Mouse (Mus musculus) stomach, embryonic 14.5 days (tissue): Measurements from ENCODE around the gene Eprs. TPM values are rescaled to one million over a fixed set of nuclear protein-coding genes. Genes with fewer than 3 reads are reported as not detected.

Source experiments
- ATAC-seq: fragments of 200-750 bp; cut with Nextera tagmentation; 2 replicates; pipeline ENCODE4 v1.8.0; 2017; ENCODE audit warnings: low read depth, moderate TSS enrichment; ENCODE audit not compliant: insufficient number of reproducible peaks, insufficient read depth, low FRiP score
- H3K27ac ChIP-seq: fragments of 300-500 bp; sonication (generic); 2 replicates; pipeline ENCODE4 v1.5.1; 2014; ENCODE audit warnings: mild to moderate bottlenecking, low read length, moderate library complexity, mixed read lengths
- H3K27me3 ChIP-seq: fragments of 300-500 bp; sonication (generic); 2 replicates; pipeline ENCODE4 v1.6.1; 2014; ENCODE audit warnings: low read length, control low read depth, mixed read lengths; ENCODE audit not compliant: control insufficient read depth, insufficient read depth
- H3K36me3 ChIP-seq: fragments of 300-500 bp; sonication (generic); 2 replicates; pipeline ENCODE4 v1.6.1; 2014; ENCODE audit warnings: mild to moderate bottlenecking, control low read depth, low read length, moderate library complexity, mixed read lengths; ENCODE audit not compliant: control insufficient read depth, insufficient read depth
- H3K4me1 ChIP-seq: fragments of 300-500 bp; sonication (generic); 2 replicates; pipeline ENCODE4 v1.6.1; 2014; ENCODE audit warnings: low read length, control low read depth, mixed read lengths; ENCODE audit not compliant: control insufficient read depth, insufficient read depth
- H3K4me2 ChIP-seq: fragments of 300-500 bp; sonication (generic); replicated peaks from 2 replicates; pipeline ENCODE4 v1.6.1; 2014; ENCODE audit warnings: low read depth, low read length, control low read depth
- H3K4me3 ChIP-seq: fragments of 300-500 bp; sonication (generic); 2 replicates; pipeline ENCODE4 v1.5.1; 2014; ENCODE audit warnings: low read depth, low read length, control low read depth
- H3K9ac ChIP-seq: fragments of 300-500 bp; sonication (generic); replicated peaks from 2 replicates; pipeline ENCODE4 v1.6.1; 2014; ENCODE audit warnings: low read depth, mild to moderate bottlenecking, control low read depth, low read length, moderate library complexity, mixed read lengths
- H3K9me3 ChIP-seq: fragments of 300-500 bp; sonication (generic); 2 replicates; pipeline ENCODE4 v1.6.1; 2016; ENCODE audit warnings: low read depth, low read length, control low read depth; ENCODE audit not compliant: control insufficient read depth
- WGBS: fragments of 180-500 bp; shearing (Covaris S2); extraction: QIAGEN DNeasy Blood & Tissue Kit; methylation state at CpG from one replicate; pipeline ENCODE4 v1.1.7; 2014; 5-methylcytosine and 5-hydroxymethylcytosine counted together
- polyA plus RNA-seq: library from polyadenylated mRNA; unstranded; fragments of >200 nt; fragmentation: Nextera tagmentation; extraction: Ambion mirVana; gene quantifications from 2 replicates; pipeline ENCODE4 v1.2.1, GENCODE M21; 2014

The Eprs gene
- polyA plus RNA-seq, 1 experiment from 2014 or later: 167 TPM

DNA sequence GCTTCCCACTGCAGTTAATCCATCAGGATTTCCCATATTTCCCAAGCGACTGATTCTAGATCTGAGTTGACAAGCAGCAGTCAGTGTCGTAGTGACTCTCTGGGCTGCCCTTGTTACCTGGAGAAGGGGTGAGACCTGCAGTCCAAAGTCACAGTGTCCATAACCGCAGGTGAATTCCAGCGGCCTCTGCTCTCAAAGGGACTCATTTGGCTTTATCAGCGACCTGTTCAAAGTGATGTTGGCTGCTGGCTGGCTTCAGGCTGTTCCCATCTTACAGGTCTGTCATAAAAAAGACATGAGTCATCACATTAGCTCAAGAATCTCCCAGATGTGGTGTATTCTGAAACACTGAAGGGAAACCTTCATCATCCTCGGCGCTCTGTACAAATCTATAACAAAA is 86.1 kb downstream of the Eprs start:
- H3K9me3 ChIP-seq: no peaks in the 10 kb centered on the region
- H3K4me3 ChIP-seq: no peak overlapping the region
- no peak for ATAC-seq
- H3K9ac ChIP-seq: no peak overlapping the region
- H3K4me2 ChIP-seq: no peak overlapping the region
- no peaks in the 10 kb centered on the region for H3K36me3 ChIP-seq
- H3K27ac ChIP-seq: no peak overlapping the region
- no peaks in the 10 kb centered on the region for H3K4me1 ChIP-seq
- WGBS: 81% methylated on average over 7 of the region's 7 CpGs
- no peaks in the 10 kb centered on the region for H3K27me3 ChIP-seq

DNA sequence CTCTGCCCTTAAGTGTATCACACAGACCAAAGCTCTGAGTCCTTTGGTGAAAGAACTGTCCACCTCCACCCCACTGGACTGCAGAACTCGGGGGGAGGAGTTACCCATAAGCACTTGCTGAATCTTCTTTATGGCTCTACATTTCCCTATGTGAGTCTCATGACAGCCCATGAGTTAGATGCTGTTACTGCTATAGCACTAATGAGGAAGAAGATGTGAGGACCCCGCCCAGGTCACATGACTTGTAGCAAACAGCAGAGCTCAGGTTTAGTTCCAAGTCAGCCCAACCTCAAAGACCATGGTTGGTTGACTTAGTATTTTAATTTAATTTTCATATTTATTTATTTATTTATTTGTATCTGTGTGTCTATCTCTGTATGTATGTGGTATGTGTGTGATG is 86.9 kb downstream of the Eprs start:
- Histone ChIP-seq H3K9ac (no peak overlapping the region), H3K36me3 (no peaks in the 10 kb centered on the region), H3K4me1 (no peaks in the 10 kb centered on the region), H3K27me3 (peaks cover 4% of the 10 kb centered on the region; the same call in 1 of the 2 replicates), H3K9me3 (no peaks in the 10 kb centered on the region), H3K4me3 (no peak overlapping the region), H3K27ac (no peak overlapping the region), H3K4me2 (no peak overlapping the region)
- no peak for ATAC-seq
- WGBS: 73% methylated on average over 2 of the region's 2 CpGs

DNA sequence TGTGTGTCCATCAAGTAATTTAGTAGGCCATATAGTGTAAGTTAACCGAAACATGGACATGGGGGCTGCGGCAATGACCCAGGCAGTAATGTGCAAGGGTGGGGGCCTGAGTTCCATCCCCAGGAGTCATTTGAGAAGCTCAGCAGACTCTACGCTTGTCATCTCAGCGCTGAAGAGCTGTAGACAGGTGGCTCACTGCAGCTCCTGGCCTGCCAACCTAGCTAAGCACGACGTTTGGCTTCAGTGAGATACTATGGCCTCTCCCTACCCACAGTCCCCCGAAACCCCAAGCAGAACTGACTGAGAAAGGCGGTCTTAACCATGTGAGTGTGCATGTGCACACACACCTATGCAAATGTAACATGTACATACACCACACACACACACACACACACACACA is 88.2 kb downstream of the Eprs start:
- H3K4me2 ChIP-seq: no peak overlapping the region
- no peaks in the 10 kb centered on the region for H3K9me3 ChIP-seq
- no peak for ATAC-seq
- H3K9ac ChIP-seq: no peak overlapping the region
- no peak overlapping the region for H3K4me3 ChIP-seq
- no peak overlapping the region for H3K27ac ChIP-seq
- H3K36me3 ChIP-seq: no peaks in the 10 kb centered on the region
- 88% methylated on average over 8 of the region's 8 CpGs for WGBS
- H3K4me1 ChIP-seq: peaks cover 4% of the 10 kb centered on the region; the same call in 1 of the 2 replicates
- peaks cover 15% of the 10 kb centered on the region for H3K27me3 ChIP-seq

DNA sequence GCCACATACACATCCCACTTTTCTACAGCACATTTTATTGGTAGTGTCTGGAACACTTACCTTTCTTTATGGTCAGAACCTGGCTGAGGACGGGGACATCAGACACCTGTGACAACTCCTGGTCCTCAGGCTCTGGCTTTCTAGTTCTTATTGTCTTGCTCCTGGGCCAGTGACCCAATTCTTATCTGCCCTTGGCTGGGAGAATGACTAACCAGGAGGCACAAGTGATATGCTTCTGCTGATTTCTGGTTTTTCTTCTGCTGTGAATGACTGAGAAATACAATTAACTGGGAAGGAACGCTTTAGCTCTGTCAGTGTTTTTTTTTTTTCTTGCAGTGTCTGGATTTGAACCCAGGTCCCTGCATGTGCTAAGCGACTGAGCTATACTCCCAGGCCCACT is 88.7 kb downstream of the Eprs start:
- H3K36me3 ChIP-seq: no peaks in the 10 kb centered on the region
- peaks cover 19% of the 10 kb centered on the region for H3K27me3 ChIP-seq
- no peak overlapping the region for H3K9ac ChIP-seq
- ATAC-seq: no peak
- peaks cover 4% of the 10 kb centered on the region; the same call in 1 of the 2 replicates for H3K4me1 ChIP-seq
- H3K27ac ChIP-seq: no peak overlapping the region
- no peak overlapping the region for H3K4me2 ChIP-seq
- 91% methylated on average over 3 of the region's 3 CpGs for WGBS
- no peaks in the 10 kb centered on the region for H3K9me3 ChIP-seq
- H3K4me3 ChIP-seq: no peak overlapping the region

DNA sequence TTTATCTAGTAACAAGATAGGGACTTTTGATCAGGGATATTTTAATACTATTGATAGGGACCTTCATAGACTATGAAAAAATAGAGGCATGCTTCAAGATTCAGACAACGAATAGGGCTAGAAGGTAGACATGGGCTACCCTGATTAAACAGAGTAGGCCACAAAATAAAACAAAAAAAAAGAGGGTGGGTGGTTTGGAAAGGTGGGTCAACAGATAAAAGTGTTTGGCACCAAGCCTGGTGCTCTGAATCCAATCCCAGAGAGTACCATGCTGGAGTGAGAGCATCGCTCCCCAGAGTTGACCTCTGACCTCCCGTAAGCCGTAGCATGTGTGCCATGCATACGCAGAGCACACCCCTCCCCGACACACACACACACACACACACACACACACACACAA is 89.6 kb downstream of the Eprs start:
- ATAC-seq: no peak
- WGBS: 83% methylated on average over 6 of the region's 6 CpGs
- Histone ChIP-seq H3K4me1 (peaks cover 4% of the 10 kb centered on the region; the same call in 1 of the 2 replicates), H3K27me3 (peaks cover 25% of the 10 kb centered on the region), H3K36me3 (no peaks in the 10 kb centered on the region), H3K9me3 (no peaks in the 10 kb centered on the region), H3K27ac (no peak overlapping the region), H3K9ac (no peak overlapping the region), H3K4me2 (no peak overlapping the region), H3K4me3 (no peak overlapping the region)

DNA sequence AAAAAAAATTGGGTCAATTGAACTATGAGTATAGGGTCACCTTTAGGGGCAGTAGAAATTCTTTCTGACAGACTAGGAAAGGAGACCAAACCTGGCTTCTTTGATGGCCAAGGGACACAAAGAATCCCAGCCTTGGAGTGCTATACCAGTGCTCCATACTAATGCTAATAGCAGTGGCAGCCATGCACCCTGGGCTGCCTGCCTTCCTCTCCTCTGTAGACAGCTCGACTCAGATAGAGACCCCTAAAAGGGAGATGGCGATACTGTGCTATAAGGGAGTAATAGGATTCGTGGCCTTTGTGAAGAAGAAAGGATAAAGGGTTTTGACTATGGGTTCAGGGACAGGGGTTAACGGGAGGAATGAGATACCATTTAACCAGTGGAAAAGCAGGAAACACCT is 91.3 kb downstream of the Eprs start:
- ATAC-seq: no peak
- Histone ChIP-seq H3K4me3 (peak overlapping the region; percentile 46), H3K4me1 (peaks cover 4% of the 10 kb centered on the region; the same call in 1 of the 2 replicates), H3K27ac (no peak overlapping the region), H3K27me3 (peaks cover 25% of the 10 kb centered on the region), H3K36me3 (no peaks in the 10 kb centered on the region), H3K9ac (no peak overlapping the region), H3K9me3 (no peaks in the 10 kb centered on the region), H3K4me2 (peak overlapping the region; percentile 84; the same call in 1 of the 2 replicates)
- WGBS: 50% methylated on average over 4 of the region's 4 CpGs

DNA sequence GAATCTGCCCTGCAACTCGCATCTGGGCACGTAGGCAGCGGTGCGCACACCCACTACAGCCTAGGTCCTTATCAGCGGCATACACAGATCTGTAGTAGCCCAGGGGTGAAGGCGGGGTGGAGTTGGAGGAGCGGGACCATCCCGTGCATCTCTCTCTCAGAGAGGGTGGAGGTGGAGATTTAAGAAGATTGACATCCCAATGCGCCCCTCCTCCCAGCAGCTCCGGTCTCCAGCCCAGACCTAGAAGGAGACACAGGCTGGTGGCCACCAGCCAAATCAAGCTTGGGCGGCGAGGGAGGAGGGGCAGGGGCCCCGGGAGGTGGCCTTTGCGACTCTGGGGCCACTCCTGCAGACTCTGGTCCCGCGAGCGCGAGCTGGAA is 91.7 kb downstream of the Eprs start, which contains the start of gene Slc30a10:
TSS of gene Slc30a10 (plus strand) at position 274 of the 380 bp plus-strand sequence.
- no peaks in the 10 kb centered on the region for H3K9me3 ChIP-seq
- peak within 1 kb of the TSS; percentile 46 for H3K4me3 ChIP-seq
- ATAC-seq: peak; percentile 91
- 3% methylated on average over 14 of the region's 18 CpGs for WGBS
- no peak within 1 kb of the TSS for H3K27ac ChIP-seq
- peak within 1 kb of the TSS; percentile 84 for H3K4me2 ChIP-seq
- no peaks in the 10 kb centered on the region for H3K36me3 ChIP-seq
- peaks cover 4% of the 10 kb centered on the region; the same call in 1 of the 2 replicates for H3K4me1 ChIP-seq
- H3K9ac ChIP-seq: no peak within 1 kb of the TSS
- peaks cover 25% of the 10 kb centered on the region for H3K27me3 ChIP-seq

DNA sequence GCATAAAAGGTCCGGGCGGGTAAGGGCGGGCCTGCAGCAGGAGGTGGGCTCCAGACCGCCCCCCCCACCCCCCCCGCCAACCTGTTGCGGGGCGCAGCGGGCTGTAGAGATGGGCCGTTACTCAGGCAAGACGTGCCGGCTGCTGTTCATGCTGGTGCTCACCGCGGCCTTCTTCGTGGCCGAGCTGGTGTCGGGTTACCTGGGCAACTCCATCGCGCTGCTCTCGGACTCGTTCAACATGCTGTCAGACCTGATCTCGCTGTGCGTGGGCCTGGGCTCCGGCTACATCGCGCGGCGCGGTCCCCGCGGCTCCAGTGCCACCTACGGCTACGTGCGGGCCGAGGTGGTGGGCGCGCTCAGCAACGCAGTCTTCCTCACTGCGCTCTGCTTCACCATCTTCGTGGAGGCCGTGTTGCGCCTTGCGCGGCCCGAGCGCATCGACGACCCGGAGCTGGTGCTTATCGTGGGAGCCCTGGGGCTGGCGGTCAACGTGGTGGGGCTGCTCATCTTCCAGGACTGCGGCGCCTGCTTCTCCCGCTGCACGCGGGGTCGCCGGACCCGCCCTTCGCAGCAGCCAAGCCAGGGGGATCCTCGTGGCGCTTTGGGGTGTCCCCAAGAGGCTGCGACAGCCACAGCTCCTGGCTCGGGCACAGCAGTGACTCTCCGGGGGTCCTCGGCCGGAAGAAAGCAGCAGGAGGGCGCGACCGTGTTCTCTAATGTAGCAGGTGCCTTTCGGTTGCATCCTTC is 92.3 kb downstream of the Eprs start:
- peak overlapping the region; percentile 46 for H3K4me3 ChIP-seq
- peak; percentile 60; the same call in 1 of the 2 replicates for ATAC-seq
- peaks cover 25% of the 10 kb centered on the region for H3K27me3 ChIP-seq
- under 1% methylated on average over 64 of the region's 71 CpGs for WGBS
- H3K4me1 ChIP-seq: peaks cover 4% of the 10 kb centered on the region; the same call in 1 of the 2 replicates
- no peak overlapping the region for H3K27ac ChIP-seq
- no peaks in the 10 kb centered on the region for H3K9me3 ChIP-seq
- H3K36me3 ChIP-seq: no peaks in the 10 kb centered on the region
- no peak overlapping the region for H3K9ac ChIP-seq
- H3K4me2 ChIP-seq: peak overlapping the region; percentile 84
